Mouse (Mus musculus): ENCODE measurements at regions not wholly inside any gene's neighbourhood (a gene's known extent, or its start where the extent isn't known, plus 50 kb on each side); places are given as distances from the start of the nearest gene placed in this dataset.

GRCm38 (mm10) chr8:76754166-76754565, 145.1 kb upstream of the Nr3c2 start (continued):
- TF ChIP-seq CTCF (IDR thresholded peaks at IDR 0.05 in 2 of 3, conservative IDR thresholded peaks at IDR 0.05 in 1 of 3; ENCODE audit: control insufficient read depth in 1 of 3, insufficient read depth in 1 of 3, low read depth in 2 of 3, low read length in 3 of 3, poor library complexity in 1 of 3, severe bottlenecking in 1 of 3): no peak
- no peak for TF ChIP-seq CHD2 (IDR thresholded peaks at IDR 0.05; ENCODE audit: low read length)

DNA sequence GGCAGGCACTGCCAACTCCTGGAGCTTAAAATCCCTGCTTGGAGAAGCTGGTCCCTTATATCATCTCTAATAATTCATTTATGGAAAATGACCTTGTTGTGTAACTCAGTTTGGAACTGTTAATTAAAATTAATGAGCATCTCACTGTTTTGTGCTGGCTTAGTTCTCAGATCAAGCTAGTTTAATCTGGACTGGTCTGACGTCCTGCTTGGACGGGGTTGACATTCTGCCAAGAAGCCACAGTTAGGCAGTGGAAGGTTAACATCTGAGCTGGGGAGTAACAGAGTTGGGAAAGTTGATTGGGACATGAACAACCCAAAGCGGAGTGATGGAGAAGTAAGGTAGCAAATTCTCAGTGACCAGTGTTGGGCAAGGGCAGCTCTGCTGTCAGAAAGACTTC, 135.0 kb upstream of the Nr3c2 start:
- H3K27ac ChIP-seq (ENCODE audit: control insufficient read depth, low read depth, low read length): no peak overlapping the region
- TF ChIP-seq CHD2 (IDR thresholded peaks at IDR 0.05; ENCODE audit: low read length) (no peak), MYC (IDR thresholded peaks at IDR 0.05; ENCODE audit: low read depth, low read length) (no peak), USF1 (IDR thresholded peaks at IDR 0.05; ENCODE audit: low read depth, low read length) (no peak), POLR2AphosphoS5 (IDR thresholded peaks at IDR 0.05; ENCODE audit: borderline replicate concordance, low read depth, low read length) (no peak), ZNF384 (IDR thresholded peaks at IDR 0.05; ENCODE audit: low read depth, low read length) (no peak), POLR2A (IDR thresholded peaks at IDR 0.05; ENCODE audit: control insufficient read depth in 1 of 2, insufficient read depth in 1 of 2, low read depth in 1 of 2, low read length in 2 of 2, poor library complexity in 1 of 2) (no peak), MAFK (IDR thresholded peaks at IDR 0.05; ENCODE audit: borderline replicate concordance, low read depth, low read length) (no peak), TBP (IDR thresholded peaks at IDR 0.05; ENCODE audit: low read depth, low read length) (no peak), E2F4 (IDR thresholded peaks at IDR 0.05; ENCODE audit: borderline replicate concordance, low read depth, low read length) (no peak), UBTF (IDR thresholded peaks at IDR 0.05; ENCODE audit: borderline replicate concordance, insufficient read depth, low read depth, low read length) (no peak), POLR2AphosphoS2 (IDR thresholded peaks at IDR 0.05; ENCODE audit: low read length) (no peak)
- H3K79me2 ChIP-seq (ENCODE audit: control insufficient read depth, insufficient read depth, low read length, poor library complexity): no peaks in the 10 kb centered on the region
- no peaks in the 10 kb centered on the region for H3K36me3 ChIP-seq (ENCODE audit: control insufficient read depth in 1 of 2, insufficient read depth in 2 of 2, low read length in 2 of 2)
- no peak for DNase-seq (ENCODE audit: low read depth, low spot score)
- no peaks in the 10 kb centered on the region for H3K4me1 ChIP-seq (ENCODE audit: control insufficient read depth in 1 of 2, insufficient read depth in 2 of 2, low read length in 2 of 2)
- H3K9ac ChIP-seq (ENCODE audit: control insufficient read depth, low read depth, low read length, poor library complexity, severe bottlenecking): no peak overlapping the region
- H3K9me3 ChIP-seq (replicated peaks; ENCODE audit: insufficient read depth, low read length): no peaks in the 10 kb centered on the region
- no peak overlapping the region for H3K4me3 ChIP-seq (ENCODE audit: control insufficient read depth in 1 of 2, insufficient read depth in 1 of 2, low read depth in 2 of 2, low read length in 2 of 2)
- no peaks in the 10 kb centered on the region for H3K27me3 ChIP-seq (ENCODE audit: control insufficient read depth in 1 of 2, insufficient read depth in 2 of 2, low read length in 2 of 2)

- Histone ChIP-seq H3K27me3 (ENCODE audit: control insufficient read depth in 1 of 2, insufficient read depth in 2 of 2, low read length in 2 of 2) (no peaks in the 10 kb centered on the region), H3K36me3 (ENCODE audit: control insufficient read depth in 1 of 2, insufficient read depth in 2 of 2, low read length in 2 of 2) (no peaks in the 10 kb centered on the region), H3K27ac (ENCODE audit: control insufficient read depth, low read depth, low read length) (no peak overlapping the region), H3K9me3 (replicated peaks; ENCODE audit: insufficient read depth, low read length) (no peaks in the 10 kb centered on the region), H3K4me1 (ENCODE audit: control insufficient read depth in 1 of 2, insufficient read depth in 2 of 2, low read length in 2 of 2) (no peaks in the 10 kb centered on the region), H3K79me2 (ENCODE audit: control insufficient read depth, insufficient read depth, low read length, poor library complexity) (no peaks in the 10 kb centered on the region), H3K9ac (ENCODE audit: control insufficient read depth, low read depth, low read length, poor library complexity, severe bottlenecking) (no peak overlapping the region), H3K4me3 (ENCODE audit: control insufficient read depth in 1 of 2, insufficient read depth in 1 of 2, low read depth in 2 of 2, low read length in 2 of 2) (no peak overlapping the region)
- DNase-seq (ENCODE audit: low read depth, low spot score): no peak
- TF ChIP-seq EP300 (IDR thresholded peaks at IDR 0.05; ENCODE audit: low read depth in 1 of 2, low read length in 2 of 2): no peak
- no peak for TF ChIP-seq MXI1 (IDR thresholded peaks at IDR 0.05; ENCODE audit: low read depth, low read length)
- TF ChIP-seq TAL1 (IDR thresholded peaks at IDR 0.05; ENCODE audit: low read length): no peak
- no peak for TF ChIP-seq USF1 (IDR thresholded peaks at IDR 0.05; ENCODE audit: low read depth, low read length)
- TF ChIP-seq UBTF (IDR thresholded peaks at IDR 0.05; ENCODE audit: borderline replicate concordance, insufficient read depth, low read depth, low read length): no peak
- no peak for TF ChIP-seq RAD21 (IDR thresholded peaks at IDR 0.05; ENCODE audit: low read depth, low read length)
- no peak for TF ChIP-seq NELFE (IDR thresholded peaks at IDR 0.05; ENCODE audit: low read depth, low read length)
- TF ChIP-seq ZKSCAN1 (IDR thresholded peaks at IDR 0.05; ENCODE audit: low read depth, low read length): no peak
- no peak for TF ChIP-seq MYB (IDR thresholded peaks at IDR 0.05; ENCODE audit: low read depth, low read length)
- TF ChIP-seq USF2 (IDR thresholded peaks at IDR 0.05; ENCODE audit: borderline replicate concordance in 1 of 2, insufficient read depth in 1 of 2, low read depth in 1 of 2, low read length in 2 of 2): no peak
- no peak for TF ChIP-seq MEF2A (IDR thresholded peaks at IDR 0.05; ENCODE audit: extremely low read depth, insufficient replicate concordance, low read depth, low read length, poor library complexity, severe bottlenecking)
Observed at GRCm38 (mm10) chr8:76768302-76768701, 130.9 kb upstream of the Nr3c2 start.

Measured in MEL (cell line).